In the genomic region with DNA sequence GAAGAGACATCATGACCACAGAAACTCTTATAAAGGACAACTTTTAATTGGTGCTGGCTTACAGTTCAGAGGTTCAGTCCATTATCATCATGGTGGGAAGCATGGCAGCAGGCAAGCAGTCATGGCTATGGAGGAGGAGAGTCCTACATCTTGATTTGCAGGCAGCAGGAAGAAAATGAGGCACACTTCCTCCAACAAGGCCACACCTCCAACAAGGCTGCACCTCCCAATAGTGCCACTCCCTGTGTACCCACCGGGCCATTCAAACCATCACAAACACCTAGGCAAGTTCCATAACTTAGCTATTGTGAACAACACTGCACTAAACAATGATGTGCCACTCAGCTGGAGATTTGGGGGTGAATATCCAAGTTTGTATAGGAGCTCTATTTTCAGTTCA, we compare ENCODE assay signal across 27 mouse cellular contexts. TPM values are rescaled to one million over a fixed set of nuclear protein-coding genes. Genes with fewer than 3 reads are reported as not detected.
DNase-seq lines count a peak whose midpoint lies in the region; ATAC-seq and TF ChIP-seq lines count a peak whose summit lies in the region.
"Had no signal": no experiment of that assay in that cellular context is flagged by ENCODE, and none has a peak within 500 bp of the region (broad histone marks: within the 10 kb centered on the region; RNA-seq: fewer than 3 reads in every experiment).

No protein-coding gene starts in this region.

- no peaks in the 10 kb centered on the region for H3K9me3 ChIP-seq in liver, embryonic 12.5 days (replicated peaks)
- H3K9me3 ChIP-seq in liver, embryonic 11.5 days (ENCODE audit: control insufficient read depth, low read length): no peaks in the 10 kb centered on the region
- peaks cover 5% of the 10 kb centered on the region for H3K9me3 ChIP-seq in erythroblast, embryonic 14.5 days (ENCODE audit: control insufficient read depth, low read length)
- no peaks in the 10 kb centered on the region for H3K9me3 ChIP-seq in liver, embryonic 13.5 days (replicated peaks)
- no peaks in the 10 kb centered on the region for H3K9me3 ChIP-seq in liver, embryonic 16.5 days (replicated peaks; ENCODE audit: control insufficient read depth, low read length)
- H3K9me3 ChIP-seq in stomach, postnatal 0 days (ENCODE audit: control insufficient read depth, low read length): no peaks in the 10 kb centered on the region
- H3K9me3 ChIP-seq: embryonic facial prominence, embryonic 10.5 days; embryonic facial prominence, embryonic 13.5 days; forebrain, embryonic 12.5 days; forebrain, embryonic 15.5 days; heart, embryonic 10.5 days; heart, embryonic 13.5 days; hindbrain, embryonic 12.5 days; hindbrain, embryonic 15.5 days had no signal

- H3K9ac ChIP-seq in liver, embryonic 12.5 days: no peak overlapping the region
- H3K9ac ChIP-seq in liver, embryonic 11.5 days (ENCODE audit: low read depth, low read length): no peak overlapping the region
- H3K9ac ChIP-seq in liver, embryonic 13.5 days: no peak overlapping the region
- no peak overlapping the region for H3K9ac ChIP-seq in liver, embryonic 16.5 days (ENCODE audit: low read depth, low read length)
- H3K9ac ChIP-seq in stomach, postnatal 0 days (ENCODE audit: low read length): no peak overlapping the region
- H3K9ac ChIP-seq: embryonic facial prominence, embryonic 13.5 days; forebrain, embryonic 12.5 days; forebrain, embryonic 15.5 days; heart, embryonic 13.5 days; hindbrain, embryonic 12.5 days; hindbrain, embryonic 15.5 days had no signal

- 0 out of 2 replicates have a peak, but pooled peaks cover 10% of the 10 kb centered on the region for H3K27me3 ChIP-seq in liver, embryonic 12.5 days (replicated peaks)
- H3K27me3 ChIP-seq in liver, embryonic 11.5 days (replicated peaks; ENCODE audit: control insufficient read depth, insufficient read depth, low read length): no peaks in the 10 kb centered on the region
- H3K27me3 ChIP-seq in erythroblast, embryonic 14.5 days (ENCODE audit: control insufficient read depth): no peaks in the 10 kb centered on the region
- H3K27me3 ChIP-seq in liver, embryonic 13.5 days: no peaks in the 10 kb centered on the region
- no peaks in the 10 kb centered on the region; the same call in 1 of the 2 replicates for H3K27me3 ChIP-seq in liver, embryonic 16.5 days (ENCODE audit: control insufficient read depth, insufficient read depth, low read depth, low read length)
- H3K27me3 ChIP-seq in stomach, postnatal 0 days (ENCODE audit: control insufficient read depth, insufficient read depth, low read length): 0 out of 2 replicates have a peak, but pooled peaks cover 3% of the 10 kb centered on the region
- H3K27me3 ChIP-seq: embryonic facial prominence, embryonic 13.5 days; forebrain, embryonic 12.5 days; forebrain, embryonic 15.5 days; hindbrain, embryonic 12.5 days; hindbrain, embryonic 15.5 days had no signal

- TF ChIP-seq CTCF in stomach, postnatal 0 days (IDR thresholded peaks at IDR 0.05; ENCODE audit: low read depth): no peak

- H3K4me2 ChIP-seq in liver, embryonic 12.5 days: peak overlapping the region; percentile 45
- H3K4me2 ChIP-seq in liver, embryonic 11.5 days: no peak overlapping the region
- peak overlapping the region; percentile 15; the same call in 1 of the 2 replicates for H3K4me2 ChIP-seq in liver, embryonic 13.5 days
- H3K4me2 ChIP-seq in liver, embryonic 16.5 days (ENCODE audit: low read depth, low read length): peak overlapping the region; percentile 3; the same call in 1 of the 2 replicates
- H3K4me2 ChIP-seq in stomach, postnatal 0 days (replicated peaks; ENCODE audit: low read depth): no peak overlapping the region
- H3K4me2 ChIP-seq: embryonic facial prominence, embryonic 13.5 days; forebrain, embryonic 12.5 days; forebrain, embryonic 15.5 days; heart, embryonic 13.5 days; hindbrain, embryonic 12.5 days; hindbrain, embryonic 15.5 days had no signal

- peak; percentile 55 for ATAC-seq in liver, embryonic 12.5 days
- ATAC-seq in liver, embryonic 11.5 days (replicated peaks; ENCODE audit: low FRiP score): no peak; the same call in 1 of the 2 replicates
- peak; percentile 55 for ATAC-seq in liver, embryonic 13.5 days (ENCODE audit: low read depth)
- peak; percentile 34; the same call in 1 of the 2 replicates for ATAC-seq in liver, embryonic 16.5 days (ENCODE audit: low read depth)
- no peak; the same call in 1 of the 2 replicates for ATAC-seq in stomach, postnatal 0 days (ENCODE audit: low FRiP score, low TSS enrichment)
- ATAC-seq: activated CD4-positive, CD25-positive, alpha-beta regulatory T cell, adult 4 months; forebrain, embryonic 15.5 days had no signal

- 48% methylated on average over 1 of the region's 1 CpGs for WGBS in liver, embryonic 12.5 days (ENCODE audit: insufficient replicate concordance)
- WGBS in liver, embryonic 11.5 days: 65% methylated on average over 1 of the region's 1 CpGs
- 41% methylated on average over 1 of the region's 1 CpGs for WGBS in liver, embryonic 13.5 days (ENCODE audit: insufficient replicate concordance)
- 38% methylated on average over 1 of the region's 1 CpGs for WGBS in liver, embryonic 16.5 days (ENCODE audit: insufficient replicate concordance)
- 42% methylated on average over 1 of the region's 1 CpGs for WGBS in stomach, postnatal 0 days

- H3K4me1 ChIP-seq in liver, embryonic 12.5 days: peaks cover 65% of the 10 kb centered on the region
- peaks cover 15% of the 10 kb centered on the region for H3K4me1 ChIP-seq in liver, embryonic 11.5 days (replicated peaks; ENCODE audit: control insufficient read depth, insufficient read depth, low read length)
- peaks cover 75% of the 10 kb centered on the region for H3K4me1 ChIP-seq in erythroblast, embryonic 14.5 days (ENCODE audit: control insufficient read depth)
- peaks cover 67% of the 10 kb centered on the region for H3K4me1 ChIP-seq in liver, embryonic 13.5 days (replicated peaks)
- H3K4me1 ChIP-seq in liver, embryonic 16.5 days (ENCODE audit: control insufficient read depth, low read depth, low read length): peaks cover 42% of the 10 kb centered on the region
- no peaks in the 10 kb centered on the region; the same call in 1 of the 2 replicates for H3K4me1 ChIP-seq in stomach, postnatal 0 days (replicated peaks; ENCODE audit: control insufficient read depth, insufficient read depth)
- H3K4me1 ChIP-seq: forebrain, embryonic 12.5 days; forebrain, embryonic 15.5 days; heart, embryonic 10.5 days; heart, embryonic 13.5 days; hindbrain, embryonic 12.5 days; hindbrain, embryonic 15.5 days had no signal

- H3K36me3 ChIP-seq in liver, embryonic 12.5 days: no peaks in the 10 kb centered on the region
- H3K36me3 ChIP-seq in liver, embryonic 11.5 days (ENCODE audit: control insufficient read depth, insufficient read depth, low read length): no peaks in the 10 kb centered on the region
- H3K36me3 ChIP-seq in erythroblast, embryonic 14.5 days (ENCODE audit: control insufficient read depth): peaks cover 17% of the 10 kb centered on the region
- H3K36me3 ChIP-seq in liver, embryonic 13.5 days: no peaks in the 10 kb centered on the region
- no peaks in the 10 kb centered on the region for H3K36me3 ChIP-seq in liver, embryonic 16.5 days (ENCODE audit: control insufficient read depth, insufficient read depth)
- H3K36me3 ChIP-seq in stomach, postnatal 0 days (ENCODE audit: control insufficient read depth, insufficient read depth, low read length): no peaks in the 10 kb centered on the region
- H3K36me3 ChIP-seq: embryonic facial prominence, embryonic 10.5 days; embryonic facial prominence, embryonic 13.5 days; forebrain, embryonic 12.5 days; forebrain, embryonic 15.5 days; heart, embryonic 10.5 days; heart, embryonic 13.5 days; hindbrain, embryonic 12.5 days; hindbrain, embryonic 15.5 days had no signal

- no peak overlapping the region for H3K4me3 ChIP-seq in liver, embryonic 12.5 days
- H3K4me3 ChIP-seq in liver, embryonic 11.5 days (ENCODE audit: low read depth, low read length): no peak overlapping the region
- H3K4me3 ChIP-seq in erythroblast, embryonic 14.5 days (replicated peaks): peak overlapping the region; percentile 21
- no peak overlapping the region for H3K4me3 ChIP-seq in liver, embryonic 13.5 days (replicated peaks)
- no peak overlapping the region for H3K4me3 ChIP-seq in liver, embryonic 16.5 days (ENCODE audit: low read depth, low read length)
- no peak overlapping the region for H3K4me3 ChIP-seq in stomach, postnatal 0 days (ENCODE audit: low read depth, low read length)
- H3K4me3 ChIP-seq: embryonic facial prominence, embryonic 10.5 days; embryonic facial prominence, embryonic 13.5 days; forebrain, embryonic 12.5 days; forebrain, embryonic 15.5 days; heart, adult 2 months; heart, embryonic 10.5 days; heart, embryonic 13.5 days; hindbrain, embryonic 12.5 days; hindbrain, embryonic 15.5 days had no signal

- no peak for TF ChIP-seq EP300 in stomach, postnatal 0 days (optimal IDR thresholded peaks at IDR 0.05)

- no peak for DNase-seq in liver, embryonic 11.5 days (ENCODE audit: low spot score)
- no peak for DNase-seq in liver, embryonic 13.5 days
- no peak for DNase-seq in stomach, postnatal 0 days (ENCODE audit: low spot score)
- no peak for DNase-seq in kidney, adult 9 months
- DNase-seq: adrenal gland, adult 8-10 months; adrenal gland, postnatal 25 days; cerebellum, adult 11-12 months; cerebellum, adult 8-10 months; cerebellum, postnatal 10 days; cerebellum, postnatal 36 days; embryo, embryonic 11 days; gastrocnemius, postnatal 25 days; heart, adult 2 months; heart, postnatal 14 days had no signal

- peak overlapping the region; percentile 66 for H3K27ac ChIP-seq in liver, embryonic 12.5 days
- no peak overlapping the region for H3K27ac ChIP-seq in liver, embryonic 11.5 days (ENCODE audit: low read depth, low read length)
- H3K27ac ChIP-seq in liver, embryonic 13.5 days: peak overlapping the region; percentile 77
- H3K27ac ChIP-seq in liver, embryonic 16.5 days (ENCODE audit: low read length): peak overlapping the region; percentile 70
- no peak overlapping the region for H3K27ac ChIP-seq in stomach, postnatal 0 days (replicated peaks)
- H3K27ac ChIP-seq: embryonic facial prominence, embryonic 10.5 days; embryonic facial prominence, embryonic 13.5 days; forebrain, embryonic 12.5 days; forebrain, embryonic 15.5 days; heart, adult 2 months; heart, embryonic 10.5 days; heart, embryonic 13.5 days; hindbrain, embryonic 12.5 days; hindbrain, embryonic 15.5 days had no signal

RNA-seq across cellular contexts. Expression of a gene that starts 15.1 kb away (rescaled TPM):
- polyA plus RNA-seq in liver, embryonic 12.5 days (2016; fragmentation: Nextera tagmentation; extraction: Ambion mirVana): 0.24 and 0.37 TPM in 2 replicates
- 0.44 and 0.45 TPM in 2 replicates for polyA plus RNA-seq in liver, embryonic 11.5 days (2014; fragmentation: Nextera tagmentation; extraction: Ambion mirVana)
- polyA plus RNA-seq in erythroblast, embryonic 14.5 days (2012): 0.01 and 0.04 TPM in 2 replicates
- polyA plus RNA-seq in liver, embryonic 13.5 days (2015; fragmentation: Nextera tagmentation; extraction: Ambion mirVana): 0.37 and 0.56 TPM in 2 replicates
- polyA plus RNA-seq in liver, embryonic 16.5 days (2015; fragmentation: Nextera tagmentation; extraction: Ambion mirVana): 0.51 and 0.75 TPM in 2 replicates
- 0.30 and 0.85 TPM in 2 replicates for polyA plus RNA-seq in stomach, postnatal 0 days (2015; fragmentation: Nextera tagmentation; extraction: Ambion mirVana)
- polyA plus RNA-seq: activated CD4-positive, CD25-positive, alpha-beta regulatory T cell, adult 4 months; forebrain, embryonic 12.5 days; forebrain, embryonic 15.5 days; heart, embryonic 10.5 days; heart, embryonic 16.5 days; hindbrain, embryonic 15.5 days had no signal

RNA-seq across cellular contexts. Expression of a gene that starts 32.4 kb away (rescaled TPM):
- 51.1 and 53.9 TPM in 2 replicates for polyA plus RNA-seq in liver, embryonic 12.5 days (2016; fragmentation: Nextera tagmentation; extraction: Ambion mirVana)
- 41.8 and 46.2 TPM in 2 replicates for polyA plus RNA-seq in liver, embryonic 11.5 days (2014; fragmentation: Nextera tagmentation; extraction: Ambion mirVana)
- 2.1 and 2.9 TPM in 2 replicates for polyA plus RNA-seq in erythroblast, embryonic 14.5 days (2012)
- 35.9 and 45.0 TPM in 2 replicates for polyA plus RNA-seq in liver, embryonic 13.5 days (2015; fragmentation: Nextera tagmentation; extraction: Ambion mirVana)
- 42.2 and 44.3 TPM in 2 replicates for polyA plus RNA-seq in liver, embryonic 16.5 days (2015; fragmentation: Nextera tagmentation; extraction: Ambion mirVana)
- 31.1 and 32.0 TPM in 2 replicates for polyA plus RNA-seq in stomach, postnatal 0 days (2015; fragmentation: Nextera tagmentation; extraction: Ambion mirVana)

Comparison
In these comparisons a context has a peak if more than half of its experiments do, and no peak if none do; other contexts are left out.
1. ATAC-seq: peak in liver, embryonic 12.5 days (single experiment), liver, embryonic 13.5 days (single experiment) and liver, embryonic 16.5 days (single experiment); none in liver, embryonic 11.5 days (single experiment) and stomach, postnatal 0 days (single experiment).
2. H3K27ac ChIP-seq: peak in liver, embryonic 12.5 days (single experiment), liver, embryonic 13.5 days (single experiment) and liver, embryonic 16.5 days (single experiment); none in liver, embryonic 11.5 days (single experiment) and stomach, postnatal 0 days (single experiment).
3. H3K4me2 ChIP-seq: peak in liver, embryonic 12.5 days (single experiment), liver, embryonic 13.5 days (single experiment) and liver, embryonic 16.5 days (single experiment); none in liver, embryonic 11.5 days (single experiment) and stomach, postnatal 0 days (single experiment).